Mouse (Mus musculus) cerebellum, adult 11 months (tissue): ENCODE results near the gene Ccdc3.
"Not testable (repeated sequence)": the region's sequence is repeated elsewhere in the genome, so short reads cannot be mapped to it uniquely, and the experiment has no call there.

Experiments used
- DNase-seq: peaks from one replicate; pipeline ENCODE4 v3.0.0; 2022

Ccdc3 gene

DNA sequence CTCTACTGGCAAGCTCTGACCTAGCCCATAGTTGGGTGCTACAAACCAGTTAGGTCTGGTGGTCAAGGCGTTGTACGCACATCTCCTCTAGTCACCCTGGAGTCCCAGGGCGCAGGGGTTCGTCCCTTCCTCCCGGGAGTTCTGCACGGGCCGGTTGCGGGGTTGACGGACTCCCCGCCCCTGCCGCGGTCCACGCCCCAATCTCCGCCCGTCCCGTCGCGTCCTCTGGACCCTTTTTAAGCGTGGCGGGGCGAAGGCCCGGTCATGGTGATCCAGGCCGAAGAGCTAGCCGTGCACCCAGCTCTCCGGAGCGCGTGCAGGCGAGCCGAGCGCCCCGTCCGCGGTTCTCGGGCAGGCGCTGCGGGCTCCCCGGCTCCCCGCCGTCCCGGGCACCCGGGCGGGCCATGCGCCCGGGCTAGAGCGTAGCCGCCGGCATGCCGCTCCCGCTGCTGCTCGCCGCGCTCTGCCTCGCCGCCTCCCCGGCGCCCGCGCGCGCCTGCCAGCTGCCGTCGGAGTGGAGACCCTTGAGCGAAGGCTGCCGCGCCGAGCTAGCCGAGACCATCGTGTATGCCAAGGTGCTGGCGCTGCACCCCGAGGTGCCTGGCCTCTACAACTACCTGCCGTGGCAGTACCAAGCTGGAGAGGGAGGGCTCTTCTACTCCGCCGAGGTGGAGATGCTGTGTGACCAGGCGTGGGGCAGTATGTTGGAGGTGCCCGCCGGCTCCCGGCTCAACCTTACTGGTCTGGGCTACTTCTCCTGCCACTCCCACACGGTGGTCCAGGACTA is at the start of gene Ccdc3:
Gene Ccdc3 (plus strand): TSS at position 277 of the 787 bp plus-strand sequence.
- DNase-seq: no peak

DNA sequence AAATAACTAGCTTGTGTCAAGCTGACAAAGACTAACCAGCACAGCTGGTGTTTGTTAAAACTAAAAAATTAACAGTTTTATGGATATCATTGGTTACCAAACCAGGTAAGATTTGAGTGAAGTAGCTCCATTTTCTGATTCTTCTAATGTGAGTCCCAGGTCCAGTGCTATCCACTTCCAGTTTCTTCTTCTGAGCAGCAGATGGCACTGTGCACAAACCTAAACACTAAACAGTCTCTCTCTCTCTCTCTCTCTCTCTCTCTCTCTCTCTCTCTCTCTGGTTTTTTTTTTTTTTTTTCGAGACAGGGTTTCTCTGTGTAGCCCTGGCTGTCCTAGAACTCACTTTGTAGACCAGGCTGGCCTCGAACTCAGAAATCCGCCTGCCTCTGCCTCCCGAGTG is 47.2 kb upstream of the Ccdc3 start:
- not testable (repeated sequence) for DNase-seq

- no peak for DNase-seq
Observed at GRCm38 (mm10) chr2:5094876-5095275, 42.7 kb upstream of the Ccdc3 start.

GRCm38 (mm10) chr2:5095316-5095715 is 42.3 kb upstream of the Ccdc3 start:
- no peak for DNase-seq

- no peak for DNase-seq
Observed at GRCm38 (mm10) chr2:5097786-5098445, 39.7 kb upstream of the Ccdc3 start.

- no peak for DNase-seq
Observed at GRCm38 (mm10) chr2:5099176-5099575, 38.4 kb upstream of the Ccdc3 start.

GRCm38 (mm10) chr2:5101743-5102245 is 35.8 kb upstream of the Ccdc3 start:
- DNase-seq: no peak

DNA sequence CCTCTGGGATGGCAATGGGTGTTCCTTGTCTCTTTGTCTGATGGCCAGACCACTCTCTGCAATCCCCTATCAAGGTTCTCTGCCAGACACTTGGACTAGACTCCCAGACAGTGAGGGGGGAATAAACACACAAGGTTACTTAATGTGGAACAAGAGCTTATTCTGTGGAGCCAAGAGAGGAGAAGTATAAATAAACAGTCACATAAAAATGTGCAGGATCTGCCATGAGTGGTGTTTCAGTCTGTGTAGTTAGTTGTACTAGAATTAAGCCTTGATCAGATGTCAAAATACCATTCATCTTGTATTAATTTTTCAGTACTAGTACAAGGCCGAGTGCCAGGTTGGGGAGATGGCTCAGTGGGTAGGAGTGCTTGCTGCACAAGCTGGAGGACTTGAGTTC is 34.7 kb upstream of the Ccdc3 start:
- DNase-seq: no peak

DNA sequence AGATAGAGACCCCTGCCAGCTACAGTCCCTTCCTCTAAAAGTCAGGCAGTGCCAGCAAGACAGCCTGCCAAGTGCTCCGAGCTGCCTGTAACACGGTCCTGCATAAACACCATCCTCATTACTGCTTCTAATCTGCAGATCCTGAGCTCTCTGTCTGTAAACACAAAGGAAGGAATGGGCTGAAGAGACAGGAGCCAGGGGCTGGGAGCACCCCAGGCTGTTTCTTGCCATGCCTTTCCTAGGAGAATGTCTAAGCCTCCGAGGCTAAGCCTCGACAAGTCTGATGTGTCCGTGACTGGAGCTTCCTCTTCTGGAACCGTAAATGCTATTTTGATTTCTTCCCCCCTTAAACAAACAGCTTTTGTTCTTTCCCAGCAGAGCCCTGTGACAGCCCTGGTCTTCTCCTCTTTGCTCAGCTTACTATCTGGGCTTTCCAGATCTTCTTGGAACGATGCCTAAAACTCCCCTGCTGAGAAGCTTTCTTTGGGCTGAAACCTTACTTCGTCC is 24.7 kb upstream of the Ccdc3 start:
- DNase-seq: no peak

DNA sequence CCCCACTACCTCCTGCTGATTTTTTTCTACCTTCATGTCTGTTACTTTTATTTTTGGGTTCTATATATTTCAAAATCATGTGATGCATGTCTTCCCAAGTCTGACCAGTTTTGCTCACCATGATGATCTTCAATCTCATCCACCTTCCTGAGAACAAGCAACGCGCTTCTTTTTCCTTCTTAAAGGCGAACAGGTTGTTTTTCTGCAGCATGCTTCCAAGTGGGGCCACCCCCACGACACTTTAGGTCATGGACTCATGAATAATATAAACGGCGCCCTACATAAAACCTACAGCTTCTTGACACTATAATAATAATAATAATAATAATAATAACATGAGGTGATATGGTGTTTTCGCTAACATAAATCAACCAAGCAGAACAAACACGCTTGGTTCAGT is 23.2 kb upstream of the Ccdc3 start:
- no peak for DNase-seq

- DNase-seq: no peak
Observed at GRCm38 (mm10) chr2:5116856-5117532, 20.6 kb upstream of the Ccdc3 start.

DNA sequence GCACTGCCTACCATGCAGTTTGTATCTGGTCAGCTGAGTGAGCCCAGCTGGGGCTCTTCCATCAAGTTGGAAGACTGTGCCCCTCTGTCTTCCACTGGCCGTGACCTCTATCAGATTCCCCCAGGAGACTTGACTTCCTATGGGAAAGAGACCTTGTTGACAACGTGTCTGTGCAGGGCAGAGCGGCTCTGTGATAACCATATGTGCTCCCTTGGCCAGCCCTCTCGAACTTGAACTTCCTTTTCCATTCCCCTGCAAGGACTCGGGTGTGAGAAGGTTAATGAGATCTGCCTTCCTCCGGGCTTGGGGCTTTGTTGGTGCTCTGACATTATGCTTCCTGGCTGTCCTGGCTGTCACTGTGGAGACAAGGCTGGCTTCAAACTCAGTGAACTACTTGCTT is 12.1 kb upstream of the Ccdc3 start:
- no peak for DNase-seq

DNA sequence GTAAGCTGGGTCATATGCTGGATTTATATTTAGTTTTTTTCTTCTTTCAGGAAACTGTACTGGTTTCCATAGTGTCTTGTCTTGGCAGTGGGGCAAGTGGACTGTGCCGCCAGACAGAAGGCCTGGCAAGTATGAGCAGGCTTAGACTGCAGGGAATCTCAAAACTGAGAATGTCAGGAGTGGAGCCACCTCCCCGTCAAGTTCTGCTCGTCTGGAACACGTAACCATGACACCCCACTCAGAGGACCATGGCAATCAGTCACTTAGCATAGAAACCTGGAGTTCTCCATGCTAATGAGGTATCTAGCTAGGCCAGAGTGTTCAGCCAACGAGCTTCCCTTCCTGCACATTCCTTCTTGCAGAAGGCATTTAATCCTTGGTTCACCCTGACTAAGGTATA is 10.2 kb upstream of the Ccdc3 start:
- no peak for DNase-seq

GRCm38 (mm10) chr2:5129099-5129498 is 8.5 kb upstream of the Ccdc3 start:
- DNase-seq: no peak

- DNase-seq: no peak
Observed at GRCm38 (mm10) chr2:5132046-5132445, 5.5 kb upstream of the Ccdc3 start.

GRCm38 (mm10) chr2:5134959-5135743 is 2.4 kb upstream of the Ccdc3 start:
- no peak for DNase-seq

- DNase-seq: no peak
Observed at GRCm38 (mm10) chr2:5139961-5140360, 2.4 kb downstream of the Ccdc3 start.

- DNase-seq: no peak
Observed at GRCm38 (mm10) chr2:5144446-5144845, 6.9 kb downstream of the Ccdc3 start.

DNA sequence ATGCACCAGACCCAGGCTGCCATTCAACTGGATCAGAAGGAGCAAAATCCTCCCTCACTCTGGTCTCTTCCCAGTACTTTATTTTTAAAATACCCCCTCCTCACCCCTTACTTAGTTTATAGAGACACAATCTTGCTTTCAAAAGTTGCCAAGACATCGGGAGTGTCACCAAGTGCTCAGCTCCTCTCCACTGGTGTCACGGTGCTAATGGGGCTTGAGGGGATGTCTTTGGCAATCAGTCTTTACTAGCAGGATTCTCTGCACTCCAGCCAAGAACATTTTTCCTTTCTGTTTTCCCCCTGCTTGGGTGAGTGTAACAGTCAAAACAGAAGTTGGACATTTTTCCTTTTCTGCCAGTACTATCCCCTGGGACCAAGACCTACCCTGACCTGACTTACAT is 10.3 kb downstream of the Ccdc3 start:
- DNase-seq: no peak

GRCm38 (mm10) chr2:5154711-5155110 is 17.1 kb downstream of the Ccdc3 start:
- no peak for DNase-seq

DNA sequence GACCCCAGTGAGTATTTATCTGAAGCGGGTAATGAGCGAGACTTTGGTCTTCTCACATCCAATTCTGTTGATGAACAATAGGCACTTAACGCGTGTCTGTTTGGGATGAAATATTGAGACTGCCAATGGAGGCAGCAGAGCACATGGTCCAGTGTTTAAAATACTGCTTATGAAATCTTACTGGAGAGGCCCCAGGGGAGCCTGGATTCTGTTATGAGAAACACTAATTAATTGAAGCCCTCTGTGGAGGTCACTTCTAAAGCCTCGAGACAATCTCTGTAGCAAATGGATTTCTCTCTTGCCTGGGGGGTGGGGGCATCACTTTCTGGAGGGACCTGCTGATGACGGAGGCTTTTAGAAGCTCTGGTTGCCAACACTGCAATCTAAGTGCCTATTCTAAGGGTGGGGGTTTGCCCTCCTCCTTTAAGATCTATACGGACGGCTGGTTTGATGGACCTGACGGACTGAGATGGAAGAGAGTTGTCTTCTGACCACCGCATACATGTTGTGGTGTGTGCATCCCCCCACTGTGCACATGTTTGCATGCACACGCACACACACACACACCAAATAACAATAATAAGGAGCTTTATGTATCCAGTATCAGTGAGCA is 22.8 kb downstream of the Ccdc3 start:
- DNase-seq: no peak
